Mouse (Mus musculus): ENCODE data around the gene Zfp687. TPM values are rescaled to one million over a fixed set of nuclear protein-coding genes. Genes with fewer than 3 reads are reported as not detected.
A peak's percentile ranks its signal among the peaks of the same experiment; 100 is the strongest.
"Not testable (repeated sequence)": the region's sequence is repeated elsewhere in the genome, so short reads cannot be mapped to it uniquely, and the experiment has no call there.

The Zfp687 gene
- polyA plus RNA-seq, 1 experiment from 2014 or later = 7.2 TPM

DNA sequence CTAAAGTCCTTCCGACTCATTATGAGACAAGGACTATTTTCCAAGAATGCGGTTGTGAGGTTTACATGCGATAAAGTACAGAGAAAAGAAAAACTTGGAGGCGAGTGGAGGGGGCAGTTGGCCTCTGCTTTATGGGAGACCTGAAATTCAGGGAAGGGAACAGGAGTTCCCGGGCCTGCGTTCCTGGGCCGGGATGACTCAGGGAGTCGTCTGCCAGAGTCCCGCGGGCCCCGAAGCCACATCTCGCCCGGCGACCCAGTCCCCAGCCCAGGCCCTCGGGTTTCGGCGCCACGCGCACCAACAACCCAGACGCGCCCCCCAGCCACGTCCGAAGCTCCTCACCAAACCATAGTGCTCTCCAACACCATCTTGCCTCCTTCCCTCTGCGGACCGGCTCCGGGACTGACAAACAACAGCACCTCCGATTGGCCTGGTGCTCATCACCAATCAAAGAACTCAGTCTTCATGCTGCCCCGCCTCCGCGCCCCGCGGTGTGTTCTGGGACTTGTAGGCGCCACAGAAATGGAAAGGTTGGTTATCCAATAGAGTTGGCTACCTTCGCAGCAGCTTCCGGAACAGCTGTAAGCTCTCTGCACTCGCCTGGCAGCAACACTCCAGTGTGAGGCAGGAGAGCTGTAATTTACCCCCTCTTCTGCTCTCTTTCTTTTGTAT lies 27.1 kb upstream of the Zfp687 start, which contains the start of gene Psmd4:
TSS of gene Psmd4 (minus strand) at position 449 of the 672 bp plus-strand sequence.
- Histone ChIP-seq H3K36me3 (replicated peaks) (peaks cover 24% of the 10 kb centered on the region), H3K4me2 (peak within 1 kb of the TSS; percentile 69), H3K4me3 (replicated peaks) (peak within 1 kb of the TSS; percentile 75), H3K27ac (replicated peaks) (peak within 1 kb of the TSS; percentile 84), H3K27me3 (no peaks in the 10 kb centered on the region), H3K9ac (peak within 1 kb of the TSS; percentile 81), H3K4me1 (replicated peaks) (peaks cover 60% of the 10 kb centered on the region), H3K9me3 (replicated peaks) (no peaks in the 10 kb centered on the region)
- peak; percentile 96 for ATAC-seq (ENCODE audit: insufficient read depth)
- WGBS (ENCODE audit: insufficient replicate concordance) = under 1% methylated on average over 36 of the region's 36 CpGs

GRCm38 (mm10) chr3:95041625-95042024 lies 26.4 kb upstream of the Zfp687 start:
- WGBS (ENCODE audit: insufficient replicate concordance) = 14% methylated on average over 3 of the region's 3 CpGs
- Histone ChIP-seq H3K4me2 (peak overlapping the region; percentile 66), H3K27me3 (no peaks in the 10 kb centered on the region), H3K27ac (replicated peaks) (peak overlapping the region; percentile 84), H3K4me1 (replicated peaks) (peaks cover 53% of the 10 kb centered on the region), H3K9me3 (replicated peaks) (no peaks in the 10 kb centered on the region), H3K36me3 (replicated peaks) (peaks cover 30% of the 10 kb centered on the region), H3K4me3 (replicated peaks) (peak overlapping the region; percentile 75), H3K9ac (peak overlapping the region; percentile 81)
- ATAC-seq (ENCODE audit: insufficient read depth) = no peak

DNA sequence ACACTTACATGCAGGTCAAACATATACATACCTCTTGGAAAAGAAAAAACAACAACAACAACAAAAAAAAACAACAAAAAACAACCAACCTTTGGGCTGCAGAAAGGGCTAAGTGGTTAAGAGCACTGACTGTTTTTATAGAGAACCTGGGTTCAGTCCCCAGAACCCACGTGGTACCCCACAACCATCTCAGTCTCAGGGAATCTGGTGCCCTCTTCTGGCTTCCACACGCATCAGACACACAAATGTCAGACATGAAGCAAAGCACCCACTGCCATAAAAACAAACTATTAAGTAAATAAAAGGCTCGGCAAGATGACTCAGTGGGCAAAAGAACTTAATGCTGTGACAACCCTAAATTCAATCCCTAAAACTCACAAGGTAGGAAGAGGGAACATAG lies 14.7 kb upstream of the Zfp687 start:
- Histone ChIP-seq H3K4me1 (replicated peaks) (peaks cover 29% of the 10 kb centered on the region), H3K4me2 (no peak overlapping the region), H3K4me3 (replicated peaks) (no peak overlapping the region), H3K9ac (no peak overlapping the region), H3K27me3 (no peaks in the 10 kb centered on the region), H3K27ac (replicated peaks) (no peak overlapping the region), H3K36me3 (replicated peaks) (peaks cover 59% of the 10 kb centered on the region), H3K9me3 (replicated peaks) (no peaks in the 10 kb centered on the region)
- WGBS (ENCODE audit: insufficient replicate concordance) = 49% methylated on average over 3 of the region's 3 CpGs
- ATAC-seq (ENCODE audit: insufficient read depth) = no peak

GRCm38 (mm10) chr3:95029291-95029827 lies 14.1 kb upstream of the Zfp687 start:
- not testable (repeated sequence) for H3K27me3 ChIP-seq; H3K9ac ChIP-seq; H3K9me3 ChIP-seq (replicated peaks); H3K27ac ChIP-seq (replicated peaks); H3K4me3 ChIP-seq (replicated peaks); H3K4me2 ChIP-seq; ATAC-seq (ENCODE audit: insufficient read depth)
- 60% methylated on average over 3 of the region's 3 CpGs for WGBS (ENCODE audit: insufficient replicate concordance)
- peaks cover 35% of the 10 kb centered on the region for H3K4me1 ChIP-seq (replicated peaks)
- H3K36me3 ChIP-seq (replicated peaks) = peaks cover 53% of the 10 kb centered on the region

- no peaks in the 10 kb centered on the region for H3K27me3 ChIP-seq
- H3K36me3 ChIP-seq (replicated peaks) = peaks cover 45% of the 10 kb centered on the region
- no peak overlapping the region for H3K4me3 ChIP-seq (replicated peaks)
- 70% methylated on average over 3 of the region's 3 CpGs for WGBS (ENCODE audit: insufficient replicate concordance)
- no peak overlapping the region for H3K4me2 ChIP-seq
- H3K9ac ChIP-seq = no peak overlapping the region
- no peaks in the 10 kb centered on the region for H3K9me3 ChIP-seq (replicated peaks)
- H3K27ac ChIP-seq (replicated peaks) = no peak overlapping the region
- H3K4me1 ChIP-seq (replicated peaks) = peaks cover 38% of the 10 kb centered on the region
- ATAC-seq (ENCODE audit: insufficient read depth) = no peak
Measured at GRCm38 (mm10) chr3:95028603-95029002, 13.4 kb upstream of the Zfp687 start.

DNA sequence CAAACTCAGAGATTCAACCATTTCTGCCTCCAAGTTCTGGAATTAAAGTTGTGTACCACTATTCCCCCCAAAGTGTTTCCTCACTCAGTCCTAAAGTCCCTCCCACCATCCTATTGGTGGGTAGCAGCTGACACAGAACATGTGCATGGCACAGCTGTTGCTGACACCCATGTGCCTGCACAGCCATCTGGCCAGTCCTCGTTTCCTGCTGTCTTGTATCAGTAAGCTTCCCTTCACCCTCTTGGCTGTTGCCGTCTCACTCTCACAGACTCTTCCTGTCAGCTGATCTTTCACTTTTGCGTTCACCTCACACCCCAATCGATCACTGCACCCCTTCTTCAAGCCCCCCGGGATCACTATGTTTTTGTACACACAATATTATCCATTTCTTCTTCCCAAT lies 12.5 kb upstream of the Zfp687 start:
- Histone ChIP-seq H3K4me1 (replicated peaks) (peaks cover 38% of the 10 kb centered on the region), H3K4me3 (replicated peaks) (no peak overlapping the region), H3K9ac (no peak overlapping the region), H3K27me3 (no peaks in the 10 kb centered on the region), H3K27ac (replicated peaks) (peak overlapping the region; percentile 29; the same call in 1 of the 2 replicates), H3K4me2 (no peak overlapping the region), H3K9me3 (replicated peaks) (no peaks in the 10 kb centered on the region), H3K36me3 (replicated peaks) (peaks cover 36% of the 10 kb centered on the region)
- WGBS (ENCODE audit: insufficient replicate concordance) = 18% methylated on average over 5 of the region's 5 CpGs
- ATAC-seq (ENCODE audit: insufficient read depth) = no peak

- 0 out of 2 replicates have a peak, but pooled peaks have one; percentile 29 for ATAC-seq (ENCODE audit: insufficient read depth)
Measured at GRCm38 (mm10) chr3:95027057-95027645, 11.9 kb upstream of the Zfp687 start.

DNA sequence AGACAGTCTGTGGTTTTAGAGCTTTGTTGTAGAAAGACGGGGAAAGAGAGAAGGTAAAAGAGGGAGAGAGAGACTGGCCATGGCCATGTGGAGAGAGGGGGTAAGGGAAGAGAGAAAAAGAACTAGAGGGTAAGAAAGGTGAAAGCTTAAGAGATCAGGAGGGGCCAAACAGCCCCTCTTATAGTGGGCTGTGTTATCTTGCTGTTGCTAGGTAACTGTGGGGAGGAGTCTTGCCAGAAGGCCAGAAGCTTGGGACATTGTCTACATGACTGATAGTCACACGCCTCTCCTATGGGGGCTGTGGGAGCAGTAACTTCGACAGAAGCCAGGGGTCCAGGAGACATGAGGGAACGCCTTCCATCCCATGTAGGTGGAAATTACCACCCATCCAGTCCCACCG lies 10.0 kb upstream of the Zfp687 start:
- Histone ChIP-seq H3K4me1 (replicated peaks) (peaks cover 38% of the 10 kb centered on the region), H3K9me3 (replicated peaks) (no peaks in the 10 kb centered on the region), H3K4me2 (peak overlapping the region; percentile 3; the same call in 1 of the 2 replicates), H3K27me3 (no peaks in the 10 kb centered on the region), H3K4me3 (replicated peaks) (no peak overlapping the region), H3K9ac (no peak overlapping the region; the same call in 1 of the 2 replicates), H3K27ac (replicated peaks) (no peak overlapping the region), H3K36me3 (replicated peaks) (peaks cover 12% of the 10 kb centered on the region)
- WGBS (ENCODE audit: insufficient replicate concordance) = 22% methylated on average over 5 of the region's 5 CpGs
- no peak for ATAC-seq (ENCODE audit: insufficient read depth)

More at GRCm38 (mm10) chr3:95027057-95027645, 11.9 kb upstream of the Zfp687 start:
- peak overlapping the region; percentile 29; the same call in 1 of the 2 replicates for H3K27ac ChIP-seq (replicated peaks)
- no peak overlapping the region for H3K9ac ChIP-seq
- H3K4me1 ChIP-seq (replicated peaks) = peaks cover 38% of the 10 kb centered on the region
- H3K4me3 ChIP-seq (replicated peaks) = no peak overlapping the region
- WGBS (ENCODE audit: insufficient replicate concordance) = 49% methylated on average over 5 of the region's 5 CpGs
- H3K27me3 ChIP-seq = no peaks in the 10 kb centered on the region
- peaks cover 31% of the 10 kb centered on the region for H3K36me3 ChIP-seq (replicated peaks)
- no peaks in the 10 kb centered on the region for H3K9me3 ChIP-seq (replicated peaks)
- H3K4me2 ChIP-seq = no peak overlapping the region

GRCm38 (mm10) chr3:95024551-95024950 lies 9.3 kb upstream of the Zfp687 start:
- ATAC-seq (ENCODE audit: insufficient read depth) = 0 out of 2 replicates have a peak, but pooled peaks have one; percentile 6
- peak overlapping the region; percentile 20; the same call in 1 of the 2 replicates for H3K27ac ChIP-seq (replicated peaks)
- no peaks in the 10 kb centered on the region for H3K9me3 ChIP-seq (replicated peaks)
- WGBS (ENCODE audit: insufficient replicate concordance) = 36% methylated on average over 11 of the region's 11 CpGs
- peaks cover 38% of the 10 kb centered on the region for H3K4me1 ChIP-seq (replicated peaks)
- H3K4me3 ChIP-seq (replicated peaks) = no peak overlapping the region
- H3K36me3 ChIP-seq (replicated peaks) = peaks cover 9% of the 10 kb centered on the region
- H3K27me3 ChIP-seq = no peaks in the 10 kb centered on the region
- H3K4me2 ChIP-seq = peak overlapping the region; percentile 3; the same call in 1 of the 2 replicates
- H3K9ac ChIP-seq = no peak overlapping the region; the same call in 1 of the 2 replicates

- Histone ChIP-seq H3K36me3 (replicated peaks) (peaks cover 12% of the 10 kb centered on the region; the same call in 1 of the 2 replicates), H3K4me1 (replicated peaks) (peaks cover 29% of the 10 kb centered on the region)
- ATAC-seq (ENCODE audit: insufficient read depth); H3K9ac ChIP-seq; H3K4me2 ChIP-seq; H3K4me3 ChIP-seq (replicated peaks); H3K9me3 ChIP-seq (replicated peaks); H3K27me3 ChIP-seq; H3K27ac ChIP-seq (replicated peaks): not testable (repeated sequence)
- WGBS (ENCODE audit: insufficient replicate concordance) = 87% methylated on average over 5 of the region's 5 CpGs
Measured at GRCm38 (mm10) chr3:95020956-95021355, 5.7 kb upstream of the Zfp687 start.

DNA sequence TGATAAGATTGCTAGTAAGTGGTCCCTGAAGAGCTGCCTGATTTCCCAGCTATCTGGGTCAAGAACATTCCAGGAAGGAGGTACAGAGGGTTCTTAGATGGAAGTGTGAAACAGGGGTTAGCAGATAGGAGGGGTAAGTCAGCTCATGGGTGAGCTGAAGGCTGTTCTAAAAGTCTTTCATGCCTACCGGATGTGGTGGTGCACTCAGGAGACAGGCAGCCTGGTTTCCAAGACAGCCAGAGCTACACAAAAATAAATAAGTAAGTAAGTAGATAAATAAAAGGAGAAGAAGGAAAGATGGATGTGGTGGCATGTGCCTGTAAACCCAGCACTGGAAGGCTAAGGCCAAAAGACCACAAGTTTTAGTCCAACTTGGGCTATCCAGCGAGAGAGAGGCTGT lies 3.5 kb upstream of the Zfp687 start:
- Histone ChIP-seq H3K9me3 (replicated peaks) (no peaks in the 10 kb centered on the region), H3K4me2 (no peak overlapping the region), H3K36me3 (replicated peaks) (peaks cover 12% of the 10 kb centered on the region; the same call in 1 of the 2 replicates), H3K4me3 (replicated peaks) (no peak overlapping the region), H3K27ac (replicated peaks) (no peak overlapping the region), H3K27me3 (no peaks in the 10 kb centered on the region), H3K9ac (no peak overlapping the region), H3K4me1 (replicated peaks) (peaks cover 21% of the 10 kb centered on the region)
- no peak for ATAC-seq (ENCODE audit: insufficient read depth)
- WGBS (ENCODE audit: insufficient replicate concordance) = 74% methylated on average over 2 of the region's 2 CpGs
